Mouse (Mus musculus) bone marrow macrophage, adult 2 months (primary cell): ENCODE data around the gene Hspa1a.

Source experiments
- CTCF ChIP-seq: IDR thresholded peaks from 2 replicates; pipeline ENCODE4 v1.5.1; 2012; ENCODE audit warnings: low read depth, mild to moderate bottlenecking, low read length, moderate library complexity
- POLR2A ChIP-seq: IDR thresholded peaks from 2 replicates; pipeline ENCODE4 v1.6.1; 2012; ENCODE audit warnings: mild to moderate bottlenecking, low read depth, low read length, borderline replicate concordance

DNA sequence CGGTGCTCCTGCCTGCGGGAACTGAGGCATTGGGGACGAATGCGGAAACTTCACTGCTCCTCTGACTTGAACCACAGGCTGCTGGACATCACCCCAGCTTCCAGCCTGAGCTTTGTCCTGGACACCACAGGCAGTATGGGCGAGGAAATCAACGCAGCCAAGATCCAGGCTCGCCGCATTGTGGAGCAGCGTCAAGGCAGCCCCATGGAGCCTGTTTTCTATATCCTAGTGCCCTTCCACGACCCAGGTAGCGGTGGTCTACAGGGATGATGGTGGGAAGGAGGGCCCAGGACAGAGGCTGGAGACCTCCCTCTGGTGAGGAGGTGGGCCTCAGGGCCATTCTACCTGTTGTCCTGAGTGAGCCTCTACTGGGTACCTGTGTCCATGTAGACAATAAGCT is 47.9 kb upstream of the Hspa1a start:
- TF ChIP-seq CTCF (no peak), POLR2A (no peak)
